21 mouse cellular contexts compared by ENCODE assay signal in the genomic region with DNA sequence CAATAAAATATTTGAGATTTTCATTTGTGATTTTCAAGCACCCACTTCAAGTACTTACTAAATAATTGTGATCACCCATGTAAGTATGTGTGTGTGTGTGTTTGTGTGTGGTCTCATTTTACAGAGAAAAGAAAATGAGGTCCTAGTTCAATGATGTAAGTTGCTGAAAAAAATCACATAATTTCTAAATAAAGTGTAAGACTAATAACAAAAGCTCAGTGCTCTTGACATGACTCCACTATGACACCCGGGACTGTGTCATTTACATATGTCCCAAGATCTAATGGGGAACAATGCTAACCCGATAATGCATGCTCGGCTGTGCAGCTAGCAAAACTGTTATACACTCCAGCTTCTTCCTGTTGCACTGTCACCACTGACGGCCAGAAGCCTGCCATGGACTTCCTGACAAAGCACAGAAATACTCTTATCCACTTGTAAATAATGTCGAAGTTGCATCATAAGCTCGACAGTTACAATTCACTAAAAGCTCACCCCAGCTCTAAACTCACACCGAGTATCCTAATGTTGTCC. TPM values are rescaled to one million over a fixed set of nuclear protein-coding genes. Genes with fewer than 3 reads are reported as not detected.
DNase-seq lines count a peak whose midpoint lies in the region; ATAC-seq and TF ChIP-seq lines count a peak whose summit lies in the region.
"Had no signal": no experiment of that assay in that cellular context is flagged by ENCODE, and none has a peak within 500 bp of the region (broad histone marks: within the 10 kb centered on the region; RNA-seq: fewer than 3 reads in every experiment).

No protein-coding gene starts in this region.

- H3K36me3 ChIP-seq in liver, embryonic 12.5 days = no peaks in the 10 kb centered on the region
- peaks cover 0 to 19% of the 10 kb centered on the region in 2 experiments; a peak in 2 of 4 replicates for H3K36me3 ChIP-seq in MEL (ENCODE audit: control insufficient read depth in 1 of 2, insufficient read depth in 2 of 2, low read length in 2 of 2)
- H3K36me3 ChIP-seq in megakaryocyte, embryonic 14.5 days (replicated peaks; ENCODE audit: low read length) = no peaks in the 10 kb centered on the region
- H3K36me3 ChIP-seq: embryonic facial prominence, embryonic 13.5 days; forebrain, embryonic 15.5 days; heart, embryonic 15.5 days; hindbrain, embryonic 10.5 days; limb, embryonic 15.5 days; midbrain, embryonic 12.5 days had no signal

- H3K79me2 ChIP-seq in MEL (ENCODE audit: control insufficient read depth, insufficient read depth, low read length, poor library complexity) = no peaks in the 10 kb centered on the region

- no peak overlapping the region for H3K27ac ChIP-seq in liver, embryonic 12.5 days
- peak overlapping the region; percentile 71 for H3K27ac ChIP-seq in MEL (ENCODE audit: control insufficient read depth, low read depth, low read length)
- H3K27ac ChIP-seq: embryonic facial prominence, embryonic 13.5 days; forebrain, embryonic 15.5 days; heart, embryonic 15.5 days; hindbrain, embryonic 10.5 days; limb, embryonic 15.5 days; midbrain, embryonic 12.5 days; stomach, postnatal 0 days had no signal

- TF ChIP-seq RAD21 in MEL (IDR thresholded peaks at IDR 0.05; ENCODE audit: low read depth, low read length) = no peak

- WGBS in liver, embryonic 12.5 days (ENCODE audit: insufficient replicate concordance) = 29% methylated on average over 7 of the region's 7 CpGs

- H3K9ac ChIP-seq in liver, embryonic 12.5 days = no peak overlapping the region
- H3K9ac ChIP-seq in MEL (ENCODE audit: control insufficient read depth, low read depth, low read length, poor library complexity, severe bottlenecking) = peak overlapping the region; percentile 45
- H3K9ac ChIP-seq: embryonic facial prominence, embryonic 13.5 days; forebrain, embryonic 15.5 days; heart, embryonic 15.5 days; limb, embryonic 15.5 days; midbrain, embryonic 12.5 days had no signal

- peak in 1 of 2 experiments; percentile 40; a peak in 1 of 4 replicates for TF ChIP-seq EP300 in MEL (IDR thresholded peaks at IDR 0.05; ENCODE audit: low read depth in 1 of 2, low read length in 2 of 2)

- TF ChIP-seq POLR2A in MEL (IDR thresholded peaks at IDR 0.05; ENCODE audit: control insufficient read depth in 1 of 2, insufficient read depth in 1 of 2, low read depth in 1 of 2, low read length in 2 of 2, poor library complexity in 1 of 2) = no peak

- no peak for ATAC-seq in liver, embryonic 12.5 days
- ATAC-seq: forebrain, embryonic 15.5 days had no signal

- DNase-seq in liver (peak; percentile 5), A20 (ENCODE audit: low read depth, low spot score) (peak; percentile 4), MEL (ENCODE audit: low read depth, low spot score) (peak; percentile 73)
- no peak for DNase-seq in embryo, embryonic 10 days (ENCODE audit: low spot score)
- DNase-seq in embryo, embryonic 11 days = no peak
- DNase-seq: adrenal gland, adult 2 months; cerebellum, adult 9-10 months; gastrocnemius, postnatal 36 days; kidney, adult 18-20 months; retina, postnatal 1 day had no signal

- no peak overlapping the region for H3K4me3 ChIP-seq in liver, embryonic 12.5 days
- peak overlapping the region in 1 of 2 experiments; percentile 28; a peak in 2 of 4 replicates for H3K4me3 ChIP-seq in MEL (ENCODE audit: control insufficient read depth in 1 of 2, insufficient read depth in 1 of 2, low read depth in 2 of 2, low read length in 2 of 2)
- H3K4me3 ChIP-seq in megakaryocyte, embryonic 14.5 days (replicated peaks) = peak overlapping the region; percentile 64
- H3K4me3 ChIP-seq: embryonic facial prominence, embryonic 13.5 days; forebrain, embryonic 15.5 days; heart, embryonic 15.5 days; hindbrain, embryonic 10.5 days; limb, embryonic 15.5 days; midbrain, embryonic 12.5 days had no signal

- H3K9me3 ChIP-seq in liver, embryonic 12.5 days (replicated peaks) = no peaks in the 10 kb centered on the region
- no peaks in the 10 kb centered on the region for H3K9me3 ChIP-seq in MEL (replicated peaks; ENCODE audit: insufficient read depth, low read length)
- no peaks in the 10 kb centered on the region for H3K9me3 ChIP-seq in megakaryocyte, embryonic 14.5 days
- H3K9me3 ChIP-seq: embryonic facial prominence, embryonic 13.5 days; forebrain, embryonic 15.5 days; heart, embryonic 15.5 days; hindbrain, embryonic 10.5 days; limb, embryonic 15.5 days; midbrain, embryonic 12.5 days had no signal

- H3K4me2 ChIP-seq in liver, embryonic 12.5 days = no peak overlapping the region
- H3K4me2 ChIP-seq: embryonic facial prominence, embryonic 13.5 days; forebrain, embryonic 15.5 days; heart, embryonic 15.5 days; limb, embryonic 15.5 days; midbrain, embryonic 12.5 days had no signal

- TF ChIP-seq CTCF in MEL (IDR thresholded peaks at IDR 0.05 in 2 of 3, conservative IDR thresholded peaks at IDR 0.05 in 1 of 3; ENCODE audit: control insufficient read depth in 1 of 3, insufficient read depth in 1 of 3, low read depth in 2 of 3, low read length in 3 of 3, poor library complexity in 1 of 3, severe bottlenecking in 1 of 3) = no peak

- no peaks in the 10 kb centered on the region for H3K27me3 ChIP-seq in liver, embryonic 12.5 days (replicated peaks)
- H3K27me3 ChIP-seq in MEL (ENCODE audit: control insufficient read depth in 1 of 2, insufficient read depth in 2 of 2, low read length in 2 of 2) = no peaks in the 10 kb centered on the region
- peaks cover 4% of the 10 kb centered on the region for H3K27me3 ChIP-seq in megakaryocyte, embryonic 14.5 days (replicated peaks)
- H3K27me3 ChIP-seq: forebrain, embryonic 15.5 days; heart, embryonic 15.5 days; limb, embryonic 15.5 days; midbrain, embryonic 12.5 days had no signal

- H3K4me1 ChIP-seq in liver, embryonic 12.5 days = peaks cover 8% of the 10 kb centered on the region; the same call in 1 of the 2 replicates
- H3K4me1 ChIP-seq in MEL (ENCODE audit: control insufficient read depth in 1 of 2, insufficient read depth in 2 of 2, low read length in 2 of 2) = peaks cover 8 to 21% of the 10 kb centered on the region in 2 experiments
- peaks cover 3% of the 10 kb centered on the region; the same call in 1 of the 2 replicates for H3K4me1 ChIP-seq in megakaryocyte, embryonic 14.5 days
- H3K4me1 ChIP-seq: embryonic facial prominence, embryonic 13.5 days; forebrain, embryonic 15.5 days; heart, embryonic 15.5 days; hindbrain, embryonic 10.5 days; limb, embryonic 15.5 days; midbrain, embryonic 12.5 days had no signal

TF ChIP-seq in MEL, 35 proteins besides CTCF, POLR2A, EP300 and RAD21:
- TF ChIP-seq ETS1 (IDR thresholded peaks at IDR 0.05; ENCODE audit: low read depth, low read length) = peak; percentile 28; the same call in 1 of the 2 replicates
- TF ChIP-seq SMC3 (IDR thresholded peaks at IDR 0.05; ENCODE audit: low read depth, low read length) = no peak
- TF ChIP-seq ELF1 (IDR thresholded peaks at IDR 0.05; ENCODE audit: low read depth, low read length) = 0 out of 2 replicates have a peak, but pooled peaks have one; percentile 42
- peak; percentile 38; the same call in 1 of the 2 replicates for TF ChIP-seq SIN3A (IDR thresholded peaks at IDR 0.05; ENCODE audit: low read length)
TF ChIP-seq in MEL: peak in this region for 3.

RNA-seq across cellular contexts. Expression of a gene that starts 59.2 kb away (rescaled TPM):
- polyA plus RNA-seq in liver, embryonic 12.5 days (2016; fragmentation: Nextera tagmentation; extraction: Ambion mirVana) = 0.05 and 0.07 TPM in 2 replicates
- 0.12 and 0.13 TPM in 2 replicates for total RNA-seq in MEL (2012; rRNA removed)
- polyA plus RNA-seq in MEL (2012; ENCODE audit: insufficient read depth in 1 of 2, insufficient read length in 2 of 2, low read depth in 1 of 2, low replicate concordance in 2 of 2, missing spikeins in 1 of 2) = under 1 TPM in 1 of 2 experiments, not detected in 1; 0.06 TPM
- not detected in 2 replicates for polyA plus RNA-seq in megakaryocyte, embryonic 14.5 days (2012; ENCODE audit: insufficient read depth, low replicate concordance)
- total RNA-seq: adrenal gland, adult 2 months; gastrocnemius, postnatal 36 days; left cerebral cortex, adult 18-20 months; left cerebral cortex, postnatal 36 days had no signal
- polyA plus RNA-seq: adrenal gland, adult 2 months; stomach, postnatal 0 days had no signal

Comparison
In these comparisons a context has a peak if more than half of its experiments do, and no peak if none do; other contexts are left out.
1. DNase-seq: peak in liver (single experiment), A20 (single experiment) and MEL (single experiment); none in embryo, embryonic 10 days (single experiment) and embryo, embryonic 11 days (single experiment).